Mouse (Mus musculus): ENCODE results near the gene Olfr543. TPM values are rescaled to one million over a fixed set of nuclear protein-coding genes. Genes with fewer than 3 reads are reported as not detected.

Olfr543 gene
- total and polyA plus RNA-seq, 3 experiments = 0.27 TPM; not detected in 2

DNA sequence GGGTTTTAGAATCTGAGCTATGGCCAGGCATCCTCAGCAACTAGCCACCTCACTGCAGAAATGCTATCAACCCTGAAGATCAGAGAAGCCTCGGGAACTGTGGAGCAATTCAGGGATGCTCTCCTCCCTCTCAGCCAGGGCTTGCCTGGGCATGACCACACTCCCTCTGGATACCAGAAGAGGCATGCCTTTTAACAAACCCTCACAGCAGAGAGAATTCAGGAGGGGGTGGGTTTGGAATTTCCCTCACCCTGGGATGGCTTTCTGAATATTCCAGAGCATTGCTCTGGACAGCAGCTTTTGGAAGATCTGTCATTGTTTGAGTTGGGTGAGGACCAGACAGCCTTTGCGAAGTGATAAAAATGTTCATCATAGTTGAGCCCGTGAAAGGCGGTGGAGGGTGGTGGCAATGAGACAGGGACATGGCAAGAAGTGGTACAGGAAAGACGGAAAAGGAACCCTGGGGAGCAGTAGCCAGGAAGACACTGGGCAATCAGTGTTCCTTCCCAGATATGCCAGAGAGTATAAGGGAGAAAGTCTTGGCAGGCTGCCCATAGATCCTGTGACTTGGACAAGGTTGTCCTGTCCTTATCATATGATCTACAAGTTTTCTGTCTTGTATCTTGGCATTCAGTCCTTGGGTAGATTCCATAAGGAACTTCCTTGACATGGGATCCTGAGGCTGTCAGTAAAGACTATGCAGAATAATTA, 2.0 kb downstream of the Olfr543 start:
- ATAC-seq (ENCODE audit: extremely low read depth, insufficient number of reproducible peaks, low FRiP score, poor library complexity, severe bottlenecking) (no peak), DNase-seq (ENCODE audit: low spot score) (no peak)
- Histone ChIP-seq H3K36me3 (replicated peaks) (peaks cover 11% of the 10 kb centered on the region), H3K27me3 (ENCODE audit: insufficient read depth, low read length) (peaks cover 13% of the 10 kb centered on the region), H3K9me3 (replicated peaks) (no peaks in the 10 kb centered on the region), H3K4me3 (ENCODE audit: low read depth, low read length) (no peak overlapping the region), H3K4me1 (ENCODE audit: insufficient read depth, low read depth, low read length) (peaks cover 26% of the 10 kb centered on the region)
- TF ChIP-seq TAL1 (conservative IDR thresholded peaks at IDR 0.05; ENCODE audit: low read depth, low read length) (no peak), POLR2AphosphoS5 (IDR thresholded peaks at IDR 0.05; ENCODE audit: insufficient replicate concordance, low read depth, low read length) (no peak), CTCF (IDR thresholded peaks at IDR 0.05; ENCODE audit: low read depth, low read length) (no peak), GATA1 (IDR thresholded peaks at IDR 0.05; ENCODE audit: borderline replicate concordance, low read length) (no peak), GATA2 (IDR thresholded peaks at IDR 0.05; ENCODE audit: borderline replicate concordance, low read depth, low read length) (no peak)

DNA sequence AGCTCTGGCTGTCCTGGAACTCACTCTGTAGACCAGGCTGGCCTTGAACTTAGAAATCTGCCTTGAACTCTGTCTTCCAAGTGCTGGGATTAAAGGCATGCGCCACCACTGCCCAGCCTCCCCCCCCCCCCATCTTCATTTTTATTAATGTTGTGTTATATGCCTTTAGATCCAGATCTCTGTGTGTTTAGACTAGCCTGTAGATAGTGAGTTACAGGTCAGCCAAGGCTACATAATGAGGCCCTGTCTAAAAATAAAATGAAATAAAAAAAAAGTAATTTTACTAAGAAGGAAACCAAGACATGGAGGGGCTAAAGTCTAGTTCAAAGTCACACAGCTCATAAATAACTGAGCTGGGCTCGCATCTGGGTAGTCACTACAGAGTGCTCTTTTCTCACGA, 2.6 kb downstream of the Olfr543 start:
- ATAC-seq (ENCODE audit: extremely low read depth, insufficient number of reproducible peaks, low FRiP score, poor library complexity, severe bottlenecking) (no peak), DNase-seq (ENCODE audit: low spot score) (no peak)
- H3K27me3 ChIP-seq (ENCODE audit: insufficient read depth, low read length) = peaks cover 8% of the 10 kb centered on the region
- H3K4me3 ChIP-seq (ENCODE audit: low read depth, low read length) = no peak overlapping the region
- peaks cover 11% of the 10 kb centered on the region for H3K36me3 ChIP-seq (replicated peaks)
- H3K9me3 ChIP-seq (replicated peaks) = no peaks in the 10 kb centered on the region
- peaks cover 24% of the 10 kb centered on the region for H3K4me1 ChIP-seq (ENCODE audit: insufficient read depth, low read depth, low read length)
- no peak for TF ChIP-seq POLR2AphosphoS5 (IDR thresholded peaks at IDR 0.05; ENCODE audit: insufficient replicate concordance, low read depth, low read length)
- no peak for TF ChIP-seq TAL1 (conservative IDR thresholded peaks at IDR 0.05; ENCODE audit: low read depth, low read length)
- no peak for TF ChIP-seq GATA2 (IDR thresholded peaks at IDR 0.05; ENCODE audit: borderline replicate concordance, low read depth, low read length)
- no peak for TF ChIP-seq CTCF (IDR thresholded peaks at IDR 0.05; ENCODE audit: low read depth, low read length)
- no peak for TF ChIP-seq GATA1 (IDR thresholded peaks at IDR 0.05; ENCODE audit: borderline replicate concordance, low read length)

DNA sequence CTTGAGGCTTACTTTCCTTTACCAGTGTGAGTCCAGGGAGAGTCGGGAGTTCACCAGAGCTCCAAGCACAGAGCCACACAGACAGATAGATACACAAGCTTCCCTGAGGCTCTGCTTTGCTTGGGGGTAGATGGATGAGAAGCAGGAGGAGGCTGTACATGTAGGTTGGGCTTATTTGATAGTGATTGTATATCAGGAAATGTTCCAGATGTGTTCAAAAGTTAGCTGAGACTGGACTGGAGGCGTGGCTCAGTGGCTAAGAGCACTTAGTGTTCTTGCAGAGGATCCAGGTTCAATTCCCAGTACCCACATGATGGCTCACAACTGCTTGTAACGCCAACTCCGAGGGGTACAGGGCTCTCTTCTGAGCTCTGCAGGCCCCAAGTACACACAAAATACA, 3.1 kb downstream of the Olfr543 start:
- no peak for ATAC-seq (ENCODE audit: extremely low read depth, insufficient number of reproducible peaks, low FRiP score, poor library complexity, severe bottlenecking)
- TF ChIP-seq GATA1 (IDR thresholded peaks at IDR 0.05; ENCODE audit: borderline replicate concordance, low read length) (no peak), GATA2 (IDR thresholded peaks at IDR 0.05; ENCODE audit: borderline replicate concordance, low read depth, low read length) (no peak), CTCF (IDR thresholded peaks at IDR 0.05; ENCODE audit: low read depth, low read length) (no peak), POLR2AphosphoS5 (IDR thresholded peaks at IDR 0.05; ENCODE audit: insufficient replicate concordance, low read depth, low read length) (no peak), TAL1 (conservative IDR thresholded peaks at IDR 0.05; ENCODE audit: low read depth, low read length) (no peak)

DNA sequence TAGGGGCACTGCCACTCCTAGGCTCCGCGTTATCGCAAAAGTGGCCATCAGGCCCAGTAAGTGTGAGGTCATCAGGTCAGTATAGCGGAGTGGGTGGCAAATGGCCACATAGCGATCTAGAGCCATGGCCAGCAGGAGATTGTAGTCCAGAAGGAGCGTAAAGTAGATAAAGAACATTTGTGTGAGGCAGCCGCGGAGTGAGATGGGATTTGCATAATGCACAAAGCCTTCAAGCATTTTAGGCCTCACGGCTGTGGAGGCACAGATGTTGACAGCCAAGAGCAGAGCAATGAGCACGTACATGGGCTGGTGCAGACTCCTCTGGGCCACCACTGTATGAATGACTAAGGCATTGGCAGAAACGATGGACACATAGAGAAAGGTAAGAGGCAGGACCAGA, 4.1 kb downstream of the Olfr543 start:
- no peak overlapping the region for H3K4me3 ChIP-seq (ENCODE audit: low read depth, low read length)
- TF ChIP-seq POLR2AphosphoS5 (IDR thresholded peaks at IDR 0.05; ENCODE audit: insufficient replicate concordance, low read depth, low read length) = no peak
- no peak for TF ChIP-seq GATA1 (IDR thresholded peaks at IDR 0.05; ENCODE audit: borderline replicate concordance, low read length)
- TF ChIP-seq TAL1 (conservative IDR thresholded peaks at IDR 0.05; ENCODE audit: low read depth, low read length) = no peak
- no peaks in the 10 kb centered on the region for H3K9me3 ChIP-seq (replicated peaks)
- DNase-seq (ENCODE audit: low spot score) = no peak
- peaks cover 3% of the 10 kb centered on the region; the same call in 1 of the 2 replicates for H3K27me3 ChIP-seq (ENCODE audit: insufficient read depth, low read length)
- H3K36me3 ChIP-seq (replicated peaks) = peaks cover 14% of the 10 kb centered on the region
- H3K4me1 ChIP-seq (ENCODE audit: insufficient read depth, low read depth, low read length) = peaks cover 18% of the 10 kb centered on the region
- no peak for ATAC-seq (ENCODE audit: extremely low read depth, insufficient number of reproducible peaks, low FRiP score, poor library complexity, severe bottlenecking)

More for the DNA sequence above, 3.1 kb downstream of the Olfr543 start:
- H3K4me1 ChIP-seq (ENCODE audit: insufficient read depth, low read depth, low read length) = peaks cover 21% of the 10 kb centered on the region
- H3K4me3 ChIP-seq (ENCODE audit: low read depth, low read length) = no peak overlapping the region
- peaks cover 8% of the 10 kb centered on the region for H3K27me3 ChIP-seq (ENCODE audit: insufficient read depth, low read length)
- no peaks in the 10 kb centered on the region for H3K9me3 ChIP-seq (replicated peaks)
- no peak for DNase-seq (ENCODE audit: low spot score)
- peaks cover 11% of the 10 kb centered on the region for H3K36me3 ChIP-seq (replicated peaks)

DNA sequence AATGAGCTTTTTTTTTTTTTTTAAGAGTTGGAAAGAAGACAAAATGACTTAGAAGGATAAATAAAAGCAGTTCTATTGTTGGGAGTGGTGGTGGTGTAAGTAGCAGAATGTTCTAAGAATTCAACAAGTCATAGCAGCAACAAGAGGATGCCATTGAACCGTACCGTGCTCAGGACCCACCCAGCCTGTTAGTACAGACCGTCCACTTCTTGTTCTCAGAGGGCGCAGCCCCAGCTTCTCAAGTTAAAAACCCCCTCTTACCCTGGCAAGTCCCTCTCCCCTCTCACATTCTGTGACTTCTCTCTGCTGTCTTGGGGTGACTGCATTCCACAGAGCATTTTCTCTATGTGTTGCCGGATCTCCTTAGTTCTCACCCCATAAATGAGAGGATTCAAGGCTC, 4.9 kb downstream of the Olfr543 start:
- no peak for TF ChIP-seq GATA1 (IDR thresholded peaks at IDR 0.05; ENCODE audit: borderline replicate concordance, low read length)
- TF ChIP-seq TAL1 (conservative IDR thresholded peaks at IDR 0.05; ENCODE audit: low read depth, low read length) = no peak
- TF ChIP-seq CTCF (IDR thresholded peaks at IDR 0.05; ENCODE audit: low read depth, low read length) = no peak
- no peak for TF ChIP-seq GATA2 (IDR thresholded peaks at IDR 0.05; ENCODE audit: borderline replicate concordance, low read depth, low read length)
- no peak for TF ChIP-seq POLR2AphosphoS5 (IDR thresholded peaks at IDR 0.05; ENCODE audit: insufficient replicate concordance, low read depth, low read length)
- ATAC-seq (ENCODE audit: extremely low read depth, insufficient number of reproducible peaks, low FRiP score, poor library complexity, severe bottlenecking) (no peak), DNase-seq (ENCODE audit: low spot score) (no peak)
- no peak overlapping the region for H3K4me3 ChIP-seq (ENCODE audit: low read depth, low read length)
- peaks cover 3% of the 10 kb centered on the region; the same call in 1 of the 2 replicates for H3K27me3 ChIP-seq (ENCODE audit: insufficient read depth, low read length)
- H3K4me1 ChIP-seq (ENCODE audit: insufficient read depth, low read depth, low read length) = peaks cover 18% of the 10 kb centered on the region
- peaks cover 19% of the 10 kb centered on the region for H3K36me3 ChIP-seq (replicated peaks)
- no peaks in the 10 kb centered on the region for H3K9me3 ChIP-seq (replicated peaks)

DNA sequence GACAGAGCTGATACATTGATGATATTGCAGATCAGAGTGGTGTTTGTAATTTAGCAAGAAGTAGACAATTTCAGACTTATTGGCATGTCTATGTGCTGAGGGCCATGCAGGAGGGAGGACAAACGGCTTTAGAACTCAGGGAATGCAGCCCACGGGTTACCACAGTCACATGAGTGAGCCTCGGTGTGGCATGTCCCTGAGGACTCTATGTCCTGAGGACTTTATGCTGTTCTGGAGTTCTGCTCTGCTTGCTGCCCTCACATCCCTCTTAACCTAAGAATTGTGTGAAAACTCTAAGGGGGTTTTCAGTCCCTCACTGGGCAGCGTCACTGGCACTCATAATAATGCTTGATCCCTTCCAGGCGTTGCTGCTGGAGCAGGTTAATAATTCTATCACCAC, 8.8 kb downstream of the Olfr543 start:
- H3K4me3 ChIP-seq (ENCODE audit: low read depth, low read length) = no peak overlapping the region
- TF ChIP-seq POLR2AphosphoS5 (IDR thresholded peaks at IDR 0.05; ENCODE audit: insufficient replicate concordance, low read depth, low read length) (peak; percentile 64; the same call in 1 of the 2 replicates), CTCF (IDR thresholded peaks at IDR 0.05; ENCODE audit: low read depth, low read length) (no peak)
- no peaks in the 10 kb centered on the region; the same call in 1 of the 2 replicates for H3K4me1 ChIP-seq (ENCODE audit: insufficient read depth, low read depth, low read length)
- H3K9me3 ChIP-seq (replicated peaks) = no peaks in the 10 kb centered on the region
- DNase-seq (ENCODE audit: low spot score) (no peak), ATAC-seq (ENCODE audit: extremely low read depth, insufficient number of reproducible peaks, low FRiP score, poor library complexity, severe bottlenecking) (no peak; the same call in 1 of the 2 replicates)
- H3K36me3 ChIP-seq (replicated peaks) = peaks cover 55% of the 10 kb centered on the region
- no peaks in the 10 kb centered on the region for H3K27me3 ChIP-seq (ENCODE audit: insufficient read depth, low read length)
